Mouse (Mus musculus) frontal cortex, adult 2 months (tissue): ENCODE results near the gene Klhdc9. TPM values are rescaled to one million over a fixed set of nuclear protein-coding genes. Genes with fewer than 3 reads are reported as not detected.
"Not testable (repeated sequence)": the region's sequence is repeated elsewhere in the genome, so short reads cannot be mapped to it uniquely, and the experiment has no call there.

ENCODE experiments used
- DNase-seq, 2 experiments: peaks; one replicate each; pipeline ENCODE4 v3.0.0; 2022; ENCODE audit warnings: low spot score in 1 of 2; ENCODE audit errors: extremely low spot score in 1 of 2
- polyA plus RNA-seq: library from polyadenylated mRNA; depleted of rRNA; stranded (reverse); fragments of >200 nt; gene quantifications from 2 replicates; pipeline ENCODE4 v1.2.3, GENCODE M21; 2012

The Klhdc9 gene
- polyA plus RNA-seq, 1 experiment = 9.0 TPM

DNA sequence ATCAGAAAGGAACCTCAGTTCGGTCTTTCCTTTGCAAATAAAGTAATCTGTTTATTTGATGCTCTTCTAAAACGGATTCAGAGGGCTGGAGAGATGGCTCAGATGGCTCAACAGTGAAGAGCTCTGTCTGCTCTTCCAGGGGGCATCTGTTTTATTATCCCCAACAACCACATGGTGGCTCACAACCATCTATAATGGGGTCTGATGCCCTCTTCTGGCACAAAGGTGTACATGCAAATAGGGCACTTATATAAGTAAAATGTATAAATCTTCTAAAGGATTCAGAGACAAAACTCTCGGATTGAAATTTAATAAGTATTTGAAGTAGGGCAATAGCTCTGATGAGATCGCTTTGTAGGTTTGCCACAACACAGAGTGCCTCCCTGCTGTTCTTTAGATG lies 2.2 kb downstream of the Klhdc9 start:
- peak in 1 of 2 experiments; percentile 64 for DNase-seq

GRCm38 (mm10) chr1:171356814-171357213 lies 3.8 kb downstream of the Klhdc9 start:
- DNase-seq = no peak

GRCm38 (mm10) chr1:171355812-171356340 lies 4.7 kb downstream of the Klhdc9 start:
- DNase-seq = no peak

GRCm38 (mm10) chr1:171349210-171349609 lies 11.4 kb downstream of the Klhdc9 start:
- DNase-seq = no peak

GRCm38 (mm10) chr1:171348665-171349064 lies 11.9 kb downstream of the Klhdc9 start:
- DNase-seq = no peak

GRCm38 (mm10) chr1:171346095-171346450 lies 14.5 kb downstream of the Klhdc9 start:
- DNase-seq = no peak

DNA sequence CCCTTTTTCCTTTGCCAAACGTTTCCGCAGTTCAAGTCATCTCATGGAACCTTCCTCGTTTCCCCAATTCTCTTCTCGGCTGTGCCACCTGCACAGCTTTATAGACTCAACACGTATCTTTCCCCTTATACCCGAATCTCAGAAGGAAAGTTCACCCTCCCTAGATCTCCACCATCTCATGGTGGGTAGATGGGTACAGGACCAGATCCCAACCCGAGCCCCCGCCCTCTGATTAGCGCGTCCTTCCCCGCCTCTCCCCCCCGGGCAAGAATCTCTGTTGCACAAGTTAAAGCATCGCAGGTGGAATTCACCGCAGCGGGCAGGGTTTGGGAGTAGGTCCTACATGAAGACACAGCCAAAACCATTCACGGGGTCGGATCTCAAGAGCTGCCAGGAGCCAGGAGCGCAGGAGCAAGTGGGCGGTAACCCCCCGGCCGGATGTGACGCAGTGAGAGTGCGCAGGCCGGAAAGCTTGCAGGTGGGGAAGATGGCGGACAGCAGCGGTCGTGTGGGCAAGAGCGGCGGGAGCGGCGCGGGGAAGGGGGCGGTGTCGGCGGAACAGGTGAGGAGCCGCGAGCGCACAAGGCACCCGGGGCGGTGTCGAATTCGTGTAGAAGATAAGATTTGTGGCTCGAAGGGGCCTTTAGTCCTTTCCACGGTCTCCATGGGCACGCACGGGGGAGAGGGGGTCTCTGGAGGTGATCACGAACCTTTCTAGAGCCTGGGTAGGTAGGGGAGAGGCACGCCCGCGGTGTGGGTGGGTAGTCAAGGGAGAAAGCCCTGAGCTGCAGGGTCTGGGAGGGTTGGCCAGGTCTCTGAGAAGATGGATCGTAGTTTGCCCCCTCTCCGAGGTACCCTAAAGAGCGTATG lies 15.1 kb downstream of the Klhdc9 start, which contains the start of the genes Nit1 and Pfdn2:
Nit1 (minus strand) TSS at position 422 of the 870 bp plus-strand sequence.
Pfdn2 (plus strand) TSS at position 446 of the 870 bp plus-strand sequence.
- DNase-seq = peak; percentile 81 to 93

DNA sequence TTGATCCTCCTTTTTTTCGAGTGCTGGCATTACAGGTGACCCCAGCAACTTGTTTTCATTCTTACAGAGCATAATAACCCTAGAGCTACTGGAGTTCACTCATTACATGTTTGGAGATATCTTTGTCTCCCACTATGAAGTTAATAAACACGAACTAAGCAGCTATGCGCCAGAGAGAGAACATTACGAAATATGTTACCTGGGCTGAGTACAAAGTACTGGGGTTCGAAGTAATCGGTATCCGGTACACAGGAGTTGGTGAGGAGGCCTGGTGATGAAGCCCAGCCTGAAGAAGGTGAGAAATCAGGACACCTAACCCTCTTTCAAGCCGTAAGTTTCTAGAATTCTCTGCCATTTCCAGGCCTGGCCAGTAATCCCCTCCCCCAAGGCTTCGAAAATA lies 15.9 kb downstream of the Klhdc9 start:
- no peak for DNase-seq

DNA sequence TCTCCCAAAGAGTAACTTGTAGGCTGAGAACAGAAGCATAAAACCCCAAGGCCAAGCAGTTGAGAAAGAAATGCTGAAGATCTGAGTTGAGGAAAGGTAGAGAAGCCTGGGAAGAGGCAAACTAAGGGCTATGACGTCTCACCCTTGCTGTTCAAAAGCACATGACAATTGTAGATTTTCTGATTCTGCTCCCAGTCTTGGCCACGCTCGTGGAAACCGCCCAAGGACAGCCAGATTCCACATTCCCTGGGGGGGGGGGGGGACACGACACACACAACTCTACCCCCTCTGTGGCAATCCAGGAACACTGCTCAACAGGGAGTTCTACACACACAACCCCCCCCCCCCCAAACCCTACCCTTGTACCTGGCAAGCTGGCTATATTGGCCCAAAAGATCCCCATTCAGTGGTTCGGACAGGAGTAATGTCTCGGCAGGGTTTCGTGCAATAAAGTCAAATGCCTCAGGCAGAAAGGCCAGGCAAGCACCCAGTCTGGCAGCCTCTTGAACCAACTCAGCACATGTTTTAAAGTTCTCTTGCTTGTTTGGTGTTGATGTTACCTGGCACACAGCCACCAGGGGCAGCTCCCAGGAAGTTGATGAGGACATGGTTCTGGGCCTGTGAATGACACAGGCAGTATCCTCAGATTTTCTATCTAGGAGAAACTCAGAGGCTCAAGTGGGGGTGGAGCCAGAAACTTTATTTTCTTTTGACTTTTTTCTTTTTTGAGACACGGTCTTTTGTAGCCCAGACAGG lies 16.5 kb downstream of the Klhdc9 start:
- DNase-seq = no peak

DNA sequence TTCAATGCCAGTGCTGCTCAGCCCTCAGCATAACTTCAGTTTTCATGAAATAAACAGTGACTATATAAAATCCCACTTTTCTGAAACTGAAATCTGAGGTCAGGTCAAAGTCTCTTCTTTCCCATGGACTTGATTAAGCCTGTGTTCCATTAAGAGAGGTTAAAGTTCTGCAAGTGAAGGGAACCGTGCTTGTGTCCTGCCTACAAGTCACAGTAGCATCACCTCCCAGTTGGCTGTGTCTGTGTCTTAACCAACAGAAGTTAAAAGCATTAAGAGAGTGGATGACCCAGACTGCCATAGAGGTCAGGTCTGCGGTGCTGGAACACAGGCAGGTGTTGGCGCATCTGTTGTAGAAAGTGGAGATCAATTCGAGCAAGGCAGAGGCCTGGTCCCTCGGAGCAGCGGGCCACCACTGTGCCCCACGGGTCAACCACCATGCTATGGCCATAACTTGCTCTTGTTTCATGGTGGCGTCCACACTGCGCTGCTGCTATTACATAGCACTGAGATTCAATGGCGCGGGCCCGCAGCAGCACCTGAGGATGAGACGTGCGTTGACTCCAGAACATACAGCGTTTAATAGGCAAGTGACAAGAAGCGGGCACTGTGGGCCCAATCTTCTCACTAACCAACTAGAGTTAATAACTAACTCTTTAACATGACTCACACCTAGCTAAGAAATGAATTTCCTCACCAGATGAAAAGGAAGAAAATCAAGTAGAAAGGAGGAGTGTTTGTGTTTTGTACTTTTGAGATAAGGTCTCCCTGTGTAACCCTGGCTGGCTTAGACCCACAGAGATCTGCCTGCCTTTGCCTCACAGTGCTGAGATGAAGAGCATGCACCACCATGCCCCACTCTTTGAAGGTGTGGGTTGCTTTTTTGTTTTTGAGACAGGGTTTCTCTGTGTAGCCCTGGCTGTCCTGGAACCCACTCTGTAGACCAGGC lies 18.1 kb downstream of the Klhdc9 start:
- DNase-seq = no peak

DNA sequence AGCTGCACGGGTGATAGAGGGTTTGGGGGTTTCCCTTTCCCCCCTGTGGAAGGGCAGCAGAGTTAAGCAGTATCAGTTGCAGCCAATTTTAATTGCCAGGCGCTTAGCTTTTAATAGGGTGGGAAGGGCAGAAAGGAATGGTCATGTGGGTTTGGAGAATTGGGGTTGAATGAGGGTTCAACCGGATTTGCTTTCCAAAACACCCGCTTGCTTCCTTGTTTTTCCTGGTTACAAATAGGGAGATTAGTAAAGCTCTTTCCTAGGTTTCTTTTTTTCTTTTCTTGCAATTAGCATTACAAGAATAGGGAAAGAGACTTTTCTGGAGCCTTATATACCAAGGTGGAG lies 30.4 kb downstream of the Klhdc9 start:
- peak in 1 of 2 experiments; percentile 25 for DNase-seq

GRCm38 (mm10) chr1:171329433-171330215 lies 31.0 kb downstream of the Klhdc9 start:
- peak in 1 of 2 experiments; percentile 19 for DNase-seq

DNA sequence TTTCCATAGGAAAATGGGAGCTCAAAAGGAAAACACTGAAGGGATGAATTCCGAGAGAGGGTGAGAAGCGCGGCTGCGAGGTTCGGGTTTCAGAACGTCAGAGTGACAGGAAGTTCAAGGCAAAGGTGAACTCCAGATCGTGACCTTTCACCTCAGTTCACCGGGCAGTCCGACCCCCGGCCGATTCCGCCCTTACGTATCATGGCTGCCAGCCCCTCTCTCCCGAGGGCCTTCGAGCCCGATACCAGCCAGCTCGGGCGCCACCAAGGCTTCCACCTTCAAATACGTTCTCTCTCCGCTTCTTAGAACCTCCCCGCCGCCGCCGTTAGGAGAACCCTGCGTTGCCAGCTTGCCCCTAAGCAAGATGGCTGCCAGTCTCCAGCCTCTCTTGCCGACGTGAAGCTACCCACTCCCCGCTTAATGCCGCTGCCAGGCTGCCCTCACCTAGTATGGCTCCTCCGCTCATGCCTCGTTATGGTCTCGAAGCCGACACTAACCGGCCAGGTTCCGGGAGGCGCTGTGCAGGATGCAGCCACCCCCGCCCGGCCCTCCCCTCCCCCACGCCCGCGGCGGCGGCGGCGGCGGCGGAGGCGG lies 31.7 kb downstream of the Klhdc9 start, which contains the start of gene Dedd:
Dedd (plus strand) TSS at position 307 of the 594 bp plus-strand sequence.
- peak; percentile 93 to 94 for DNase-seq

- no peak for DNase-seq
Observed at GRCm38 (mm10) chr1:171328244-171328643, 32.4 kb downstream of the Klhdc9 start.

DNA sequence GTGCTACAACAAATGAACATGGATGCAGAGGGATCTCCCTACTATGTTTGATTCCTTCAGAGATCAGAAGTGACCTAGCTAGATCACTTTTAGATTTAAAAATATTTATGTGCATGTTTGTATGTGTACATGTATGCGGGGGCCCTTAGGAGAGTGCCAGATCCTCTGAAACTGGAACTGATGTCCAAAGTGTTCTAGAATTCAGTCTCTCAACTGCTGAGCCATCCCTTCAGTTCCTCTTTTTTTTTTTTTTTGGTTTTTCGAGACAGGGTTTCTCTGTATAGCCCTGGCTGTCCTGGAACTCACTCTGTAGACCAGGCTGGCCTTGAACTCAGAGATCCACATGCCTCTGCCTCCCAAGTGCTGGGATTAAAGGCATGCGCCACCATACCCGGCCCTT lies 34.0 kb downstream of the Klhdc9 start:
- not testable (repeated sequence) for DNase-seq

- DNase-seq = no peak
Observed at GRCm38 (mm10) chr1:171325571-171325970, 35.0 kb downstream of the Klhdc9 start.

- DNase-seq = no peak
Observed at GRCm38 (mm10) chr1:171322012-171322411, 38.6 kb downstream of the Klhdc9 start.

DNA sequence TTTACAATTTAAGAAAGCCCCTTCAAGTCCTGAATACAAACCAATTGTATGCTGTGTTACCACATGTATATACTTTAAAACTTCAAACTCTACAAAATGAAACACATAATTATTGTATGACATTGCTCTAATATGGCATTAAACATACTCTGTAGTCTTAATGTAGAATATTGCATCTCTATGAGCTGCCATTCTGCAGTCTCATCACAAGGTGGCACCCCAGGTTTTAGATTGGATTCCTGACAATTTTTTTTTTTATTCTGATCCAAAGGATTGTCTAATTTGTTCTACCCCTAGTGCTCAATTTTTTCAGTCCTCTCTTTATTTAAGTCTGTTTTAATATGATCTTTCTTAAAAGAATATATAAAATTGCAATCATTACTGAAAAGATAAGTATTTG lies 39.2 kb downstream of the Klhdc9 start:
- DNase-seq = no peak

GRCm38 (mm10) chr1:171320151-171320550 lies 40.4 kb downstream of the Klhdc9 start:
- DNase-seq = no peak
